Mouse (Mus musculus): ENCODE results near the gene Cyp4f18. TPM values are rescaled to one million over a fixed set of nuclear protein-coding genes. Genes with fewer than 3 reads are reported as not detected.
"Not testable (repeated sequence)": the region's sequence is repeated elsewhere in the genome, so short reads cannot be mapped to it uniquely, and the experiment has no call there.

The Cyp4f18 gene
- polyA plus RNA-seq (2016; fragmentation: Nextera tagmentation; extraction: Ambion mirVana), result 0.63 and 1.2 TPM in 2 replicates

DNA sequence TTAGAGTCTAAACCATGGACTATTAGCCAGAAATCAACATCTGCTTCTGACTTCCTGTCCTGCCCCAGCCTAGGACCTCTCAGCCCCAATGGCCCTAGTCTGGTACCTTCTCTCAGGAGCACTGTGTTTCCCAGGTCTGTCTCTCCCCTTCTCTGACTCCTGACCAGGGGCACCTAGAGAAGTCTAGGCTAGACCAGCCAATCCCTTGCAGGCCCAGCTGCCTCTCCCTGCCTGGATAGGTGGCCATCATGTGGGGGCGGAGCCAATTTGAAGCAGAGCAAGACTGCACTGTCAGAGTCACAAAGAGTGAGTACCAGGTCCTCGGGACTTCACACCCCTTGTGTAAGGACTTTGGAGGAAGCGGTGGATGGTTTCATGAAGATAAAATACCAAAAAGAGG lies at the start of gene Cyp4f18:
Cyp4f18 (minus strand) TSS at position 154 of the 400 bp plus-strand sequence.
- Histone ChIP-seq H3K36me3 (no peaks in the 10 kb centered on the region), H3K4me3 (no peak within 1 kb of the TSS), H3K27ac (replicated peaks) (no peak within 1 kb of the TSS), H3K9ac (replicated peaks) (no peak within 1 kb of the TSS), H3K4me1 (no peaks in the 10 kb centered on the region), H3K9me3 (no peaks in the 10 kb centered on the region), H3K27me3 (no peaks in the 10 kb centered on the region), H3K4me2 (replicated peaks) (no peak within 1 kb of the TSS)
- WGBS, result 77% methylated on average over 3 of the region's 3 CpGs
- no peak for ATAC-seq (ENCODE audit: low FRiP score, low read depth)

DNA sequence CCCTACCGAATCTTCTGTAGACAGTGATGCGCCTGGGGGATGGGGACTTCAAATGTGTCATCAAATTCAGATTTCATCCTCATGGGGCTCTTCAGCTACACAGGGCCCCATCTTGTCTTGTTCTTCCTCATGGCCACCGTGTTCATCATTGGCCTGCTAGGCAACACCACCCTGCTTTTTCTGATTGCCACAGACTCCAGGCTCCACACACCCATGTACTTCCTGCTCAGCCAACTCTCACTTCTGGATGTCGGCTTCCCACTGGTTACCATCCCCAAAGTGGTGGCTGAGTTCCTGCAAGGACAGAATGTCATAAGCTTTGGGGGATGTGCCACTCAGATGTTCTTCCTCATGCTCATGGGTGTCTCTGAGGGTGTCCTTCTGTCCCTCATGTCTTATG lies 48.2 kb upstream of the Cyp4f18 start:
- not testable (repeated sequence) for H3K9ac ChIP-seq (replicated peaks); H3K9me3 ChIP-seq; H3K36me3 ChIP-seq; H3K27me3 ChIP-seq; H3K27ac ChIP-seq (replicated peaks); H3K4me3 ChIP-seq; ATAC-seq (ENCODE audit: low FRiP score, low read depth); H3K4me1 ChIP-seq; H3K4me2 ChIP-seq (replicated peaks)
- WGBS, result 72% methylated on average over 3 of the region's 4 CpGs

DNA sequence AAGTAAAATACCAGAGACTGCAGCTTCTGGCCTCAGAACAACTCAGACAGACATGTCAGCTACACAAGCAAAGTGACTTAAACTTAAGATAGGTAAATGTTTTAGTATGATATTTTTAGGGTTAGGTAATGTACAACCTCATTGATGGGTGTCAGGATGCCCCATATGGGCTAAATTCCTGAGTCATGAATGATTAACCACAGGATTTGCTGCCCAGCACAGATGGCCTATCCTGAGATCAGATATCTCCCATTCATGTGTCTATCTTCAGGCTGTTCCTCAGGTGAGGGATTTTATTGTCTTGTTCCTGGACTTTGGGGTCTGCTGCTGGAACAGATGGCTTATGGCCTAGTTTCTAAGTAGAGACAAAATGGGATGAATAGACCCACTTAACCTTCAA lies 45.2 kb upstream of the Cyp4f18 start:
- H3K9ac ChIP-seq (replicated peaks); H3K9me3 ChIP-seq; ATAC-seq (ENCODE audit: low FRiP score, low read depth); H3K36me3 ChIP-seq; H3K4me2 ChIP-seq (replicated peaks); H3K4me1 ChIP-seq; H3K4me3 ChIP-seq; H3K27ac ChIP-seq (replicated peaks); H3K27me3 ChIP-seq: not testable (repeated sequence)

DNA sequence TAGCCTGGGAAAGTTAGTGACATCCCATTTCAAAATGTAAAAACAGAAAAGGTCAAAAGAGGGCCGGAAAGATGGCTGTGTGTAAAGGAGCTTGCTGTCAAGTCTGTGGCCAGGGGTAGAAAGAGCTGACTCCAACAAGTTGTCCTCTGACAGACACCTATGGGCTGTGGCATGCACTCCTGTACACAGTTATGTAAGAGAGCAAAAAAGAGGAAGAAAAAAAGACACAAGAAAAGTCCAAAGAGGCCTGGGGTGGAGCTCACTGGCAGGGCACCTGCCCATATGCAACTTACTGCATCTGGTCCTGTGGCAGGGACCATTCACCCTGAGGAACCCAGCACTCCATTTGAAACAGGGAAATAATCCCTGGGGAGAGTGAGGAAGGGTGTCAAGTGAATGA lies 33.1 kb upstream of the Cyp4f18 start:
- no peaks in the 10 kb centered on the region for H3K27me3 ChIP-seq
- no peaks in the 10 kb centered on the region for H3K4me1 ChIP-seq
- no peak overlapping the region for H3K9ac ChIP-seq (replicated peaks)
- ATAC-seq (ENCODE audit: low FRiP score, low read depth), result no peak
- 88% methylated on average over 1 of the region's 1 CpGs for WGBS
- H3K9me3 ChIP-seq, result no peaks in the 10 kb centered on the region
- no peak overlapping the region for H3K27ac ChIP-seq (replicated peaks)
- no peak overlapping the region for H3K4me3 ChIP-seq
- no peak overlapping the region for H3K4me2 ChIP-seq (replicated peaks)
- no peaks in the 10 kb centered on the region for H3K36me3 ChIP-seq

DNA sequence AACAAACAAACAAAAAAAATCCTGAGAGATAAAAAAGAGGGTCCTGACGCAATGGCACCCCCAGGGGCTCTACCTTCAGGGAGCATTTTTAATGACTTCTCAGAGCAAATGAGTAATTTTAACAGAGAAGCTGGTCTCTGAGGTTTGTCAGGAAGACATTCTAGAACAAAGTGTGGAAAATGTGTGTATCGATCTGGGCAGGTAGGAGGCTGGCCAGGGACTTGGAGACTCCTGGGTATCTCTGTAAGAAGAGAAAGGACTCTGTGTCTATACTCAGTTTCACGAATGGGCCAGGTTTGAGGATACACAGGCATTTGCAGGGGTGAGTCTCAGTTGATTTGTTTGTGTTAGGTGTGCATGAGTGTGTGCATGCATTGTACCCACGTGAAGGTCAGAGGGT lies 31.5 kb upstream of the Cyp4f18 start, which contains the start of gene Olfr372:
Olfr372 (plus strand) TSS at position 301 of the 400 bp plus-strand sequence.
- not testable (repeated sequence) for H3K27me3 ChIP-seq; H3K27ac ChIP-seq (replicated peaks); ATAC-seq (ENCODE audit: low FRiP score, low read depth); H3K4me2 ChIP-seq (replicated peaks); H3K4me1 ChIP-seq; H3K4me3 ChIP-seq; H3K9me3 ChIP-seq; H3K9ac ChIP-seq (replicated peaks); H3K36me3 ChIP-seq
- 79% methylated on average over 4 of the region's 4 CpGs for WGBS

DNA sequence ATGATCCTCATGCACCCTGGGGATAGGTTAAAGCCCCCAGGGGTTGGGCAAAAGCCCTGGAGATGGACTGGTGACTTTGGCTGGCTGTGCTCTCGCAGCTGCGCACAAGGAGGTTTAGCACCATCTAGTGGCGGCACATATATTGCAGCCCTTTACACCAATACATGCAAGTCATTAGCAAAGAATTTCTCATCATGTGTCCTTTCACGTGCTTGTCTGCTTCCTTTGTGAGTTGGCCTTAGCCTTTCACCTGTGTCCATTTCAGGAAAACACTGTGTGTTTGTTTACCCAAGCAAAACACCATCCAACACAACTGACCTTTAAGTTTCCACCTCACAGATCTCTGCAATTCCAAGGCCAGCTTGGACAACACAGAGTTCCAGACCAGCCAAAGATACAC lies 23.5 kb upstream of the Cyp4f18 start:
- not testable (repeated sequence) for H3K36me3 ChIP-seq; H3K9ac ChIP-seq (replicated peaks); H3K27ac ChIP-seq (replicated peaks); H3K4me1 ChIP-seq; H3K9me3 ChIP-seq; ATAC-seq (ENCODE audit: low FRiP score, low read depth); H3K27me3 ChIP-seq; H3K4me3 ChIP-seq; H3K4me2 ChIP-seq (replicated peaks)
- 45% methylated on average over 4 of the region's 4 CpGs for WGBS

DNA sequence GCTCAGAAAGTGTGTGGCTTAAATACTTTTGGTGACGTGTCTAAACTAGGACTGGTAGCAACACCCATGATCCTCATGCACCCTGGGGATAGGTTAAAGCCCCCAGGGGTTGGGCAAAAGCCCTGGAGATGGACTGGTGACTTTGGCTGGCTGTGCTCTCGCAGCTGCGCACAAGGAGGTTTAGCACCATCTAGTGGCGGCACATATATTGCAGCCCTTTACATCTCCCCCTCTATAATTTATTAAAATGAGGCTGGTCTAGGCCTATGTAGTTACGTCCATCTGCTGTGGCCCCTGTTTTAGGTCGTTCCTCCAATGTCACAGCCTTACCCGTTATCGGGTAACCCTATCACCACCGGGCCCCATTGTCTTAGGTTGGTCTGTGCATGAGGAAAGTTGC lies 15.5 kb upstream of the Cyp4f18 start:
- H3K4me2 ChIP-seq (replicated peaks); H3K4me1 ChIP-seq; H3K27me3 ChIP-seq; H3K9ac ChIP-seq (replicated peaks); H3K9me3 ChIP-seq; H3K36me3 ChIP-seq; H3K4me3 ChIP-seq; H3K27ac ChIP-seq (replicated peaks); ATAC-seq (ENCODE audit: low FRiP score, low read depth): not testable (repeated sequence)
- 19% methylated on average over 5 of the region's 9 CpGs for WGBS

DNA sequence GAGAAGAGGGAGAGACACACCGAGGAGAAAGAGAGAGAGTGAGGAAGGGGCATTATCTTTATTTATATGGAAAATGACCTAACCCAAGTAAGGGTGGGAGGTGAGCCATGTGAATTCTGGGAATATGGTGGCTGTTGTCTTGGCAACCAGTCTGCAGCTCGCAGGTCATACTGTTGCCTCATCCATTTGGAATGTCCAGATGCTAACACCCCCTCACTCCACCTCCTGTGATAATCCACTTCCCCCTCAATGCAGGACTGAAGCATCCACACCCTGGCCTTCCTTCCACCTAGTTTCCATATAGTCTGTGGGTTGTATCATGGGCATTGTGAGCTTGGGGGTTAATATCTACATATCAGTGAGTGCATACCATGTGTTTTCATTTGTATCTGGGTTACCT lies 10.4 kb upstream of the Cyp4f18 start:
- no peak overlapping the region for H3K4me3 ChIP-seq
- WGBS, result 58% methylated on average over 2 of the region's 2 CpGs
- H3K36me3 ChIP-seq, result no peaks in the 10 kb centered on the region
- no peaks in the 10 kb centered on the region for H3K27me3 ChIP-seq
- ATAC-seq (ENCODE audit: low FRiP score, low read depth), result no peak
- H3K27ac ChIP-seq (replicated peaks), result no peak overlapping the region
- H3K4me1 ChIP-seq, result no peaks in the 10 kb centered on the region
- no peak overlapping the region for H3K9ac ChIP-seq (replicated peaks)
- H3K9me3 ChIP-seq, result no peaks in the 10 kb centered on the region
- no peak overlapping the region for H3K4me2 ChIP-seq (replicated peaks)

DNA sequence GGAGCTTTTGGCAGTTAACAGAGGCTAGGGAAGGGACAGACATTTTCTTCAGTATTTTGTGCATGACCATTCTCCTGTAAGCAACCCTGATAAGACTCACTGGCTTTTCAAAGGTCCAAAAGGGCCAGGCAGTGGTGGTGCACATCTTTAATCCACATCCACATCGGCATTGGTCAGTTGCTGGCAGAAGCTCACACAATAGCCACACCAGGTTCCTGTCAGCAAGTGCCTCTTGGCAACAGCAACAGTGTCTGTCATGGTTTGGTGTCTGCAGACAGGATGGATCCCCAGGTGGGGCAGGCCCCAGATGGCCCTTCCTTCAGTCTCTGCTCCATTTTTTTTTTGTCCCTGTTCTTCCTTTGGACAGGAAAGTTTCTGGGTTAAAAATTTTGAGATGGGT lies 9.6 kb upstream of the Cyp4f18 start:
- not testable (repeated sequence) for H3K4me1 ChIP-seq; H3K36me3 ChIP-seq; H3K4me3 ChIP-seq; ATAC-seq (ENCODE audit: low FRiP score, low read depth); H3K9ac ChIP-seq (replicated peaks); H3K27ac ChIP-seq (replicated peaks); H3K4me2 ChIP-seq (replicated peaks); H3K27me3 ChIP-seq; H3K9me3 ChIP-seq
- WGBS, result 71% methylated on average over 1 of the region's 1 CpGs

DNA sequence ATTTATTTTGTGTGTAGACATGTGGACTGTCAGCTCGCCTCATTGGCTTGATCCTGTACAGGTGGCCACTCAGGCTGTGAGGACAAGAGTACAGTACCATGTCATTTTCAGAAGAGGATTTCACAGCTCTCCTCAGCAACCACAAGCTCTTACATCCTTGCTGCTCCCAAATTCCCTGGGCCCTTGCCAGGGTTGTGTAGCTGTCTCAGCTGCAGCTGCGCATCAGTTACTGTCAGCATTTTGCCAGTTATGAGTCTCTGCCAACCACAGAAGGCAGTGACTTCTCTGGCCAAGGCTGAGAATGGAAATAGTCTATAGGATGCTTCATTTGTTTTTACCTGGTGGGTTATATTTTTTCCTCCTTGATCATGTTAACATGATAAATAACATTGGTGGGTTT lies 8.7 kb upstream of the Cyp4f18 start:
- Histone ChIP-seq H3K4me1 (no peaks in the 10 kb centered on the region), H3K27ac (replicated peaks) (no peak overlapping the region)
- 77% methylated on average over 2 of the region's 2 CpGs for WGBS

DNA sequence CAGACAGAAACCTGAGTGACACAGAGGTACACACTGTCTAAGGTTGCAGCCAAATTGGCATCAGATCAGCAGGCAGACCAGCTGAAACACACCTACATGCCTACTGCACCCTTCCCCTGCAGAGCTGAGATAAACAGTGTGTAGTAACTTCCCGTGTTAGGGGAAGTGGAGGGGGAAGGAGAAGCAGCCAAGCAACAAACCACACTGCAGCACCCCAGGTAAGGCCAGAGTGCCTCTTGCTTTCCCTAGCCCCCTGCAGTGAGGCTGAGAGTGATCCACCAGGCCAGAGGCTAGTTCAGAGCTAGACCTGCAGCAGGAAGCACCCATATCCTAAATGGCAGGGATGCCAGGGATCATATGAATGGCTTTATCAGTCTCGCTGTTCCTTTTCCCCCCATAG lies 7.9 kb upstream of the Cyp4f18 start:
- H3K4me2 ChIP-seq (replicated peaks); H3K27ac ChIP-seq (replicated peaks); H3K4me3 ChIP-seq; H3K27me3 ChIP-seq; H3K9me3 ChIP-seq; H3K4me1 ChIP-seq; ATAC-seq (ENCODE audit: low FRiP score, low read depth); H3K36me3 ChIP-seq; H3K9ac ChIP-seq (replicated peaks): not testable (repeated sequence)
- 77% methylated on average over 2 of the region's 2 CpGs for WGBS

More for the DNA sequence above, 8.7 kb upstream of the Cyp4f18 start:
- ATAC-seq (ENCODE audit: low FRiP score, low read depth), result no peak
- H3K4me3 ChIP-seq, result no peak overlapping the region
- no peak overlapping the region for H3K9ac ChIP-seq (replicated peaks)
- no peaks in the 10 kb centered on the region for H3K36me3 ChIP-seq
- H3K9me3 ChIP-seq, result no peaks in the 10 kb centered on the region
- H3K4me2 ChIP-seq (replicated peaks), result no peak overlapping the region
- no peaks in the 10 kb centered on the region for H3K27me3 ChIP-seq

DNA sequence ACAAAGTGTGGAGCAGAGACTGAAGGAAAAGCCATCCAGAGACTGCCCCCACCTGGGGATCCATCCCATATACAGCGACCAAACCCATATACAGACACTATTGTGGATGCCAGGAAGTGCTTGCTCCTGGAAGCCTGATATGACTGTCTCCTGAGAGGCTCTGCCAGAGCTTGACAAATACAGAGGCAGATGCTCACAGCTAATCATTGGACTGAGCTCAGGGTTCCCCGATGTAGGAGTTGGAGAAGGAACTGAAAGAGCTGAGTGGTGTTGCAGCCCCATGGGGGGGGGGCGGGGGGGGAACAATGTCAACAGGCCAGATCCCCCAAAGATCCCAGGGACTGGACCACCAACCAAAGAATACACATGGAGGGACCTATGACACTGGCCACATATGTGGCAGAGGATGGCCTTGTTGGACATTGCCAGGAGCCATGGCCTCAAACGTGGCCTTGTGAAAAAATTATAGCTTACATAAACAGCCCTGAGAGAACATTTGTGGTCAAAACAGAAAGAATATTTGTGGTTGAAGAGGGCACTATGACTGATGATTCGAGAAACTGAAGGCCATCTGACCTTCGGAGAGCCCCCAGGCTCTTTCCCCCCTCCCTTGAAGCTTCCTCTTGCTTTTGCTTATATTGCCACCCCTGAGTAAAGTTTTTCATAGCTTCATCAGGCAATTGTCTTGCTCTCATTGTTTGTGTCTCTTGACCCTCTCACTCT lies 4.2 kb upstream of the Cyp4f18 start:
- H3K27ac ChIP-seq (replicated peaks); H3K9me3 ChIP-seq; H3K27me3 ChIP-seq; H3K4me2 ChIP-seq (replicated peaks); ATAC-seq (ENCODE audit: low FRiP score, low read depth); H3K4me1 ChIP-seq; H3K9ac ChIP-seq (replicated peaks); H3K4me3 ChIP-seq; H3K36me3 ChIP-seq: not testable (repeated sequence)
- WGBS, result 74% methylated on average over 5 of the region's 6 CpGs

DNA sequence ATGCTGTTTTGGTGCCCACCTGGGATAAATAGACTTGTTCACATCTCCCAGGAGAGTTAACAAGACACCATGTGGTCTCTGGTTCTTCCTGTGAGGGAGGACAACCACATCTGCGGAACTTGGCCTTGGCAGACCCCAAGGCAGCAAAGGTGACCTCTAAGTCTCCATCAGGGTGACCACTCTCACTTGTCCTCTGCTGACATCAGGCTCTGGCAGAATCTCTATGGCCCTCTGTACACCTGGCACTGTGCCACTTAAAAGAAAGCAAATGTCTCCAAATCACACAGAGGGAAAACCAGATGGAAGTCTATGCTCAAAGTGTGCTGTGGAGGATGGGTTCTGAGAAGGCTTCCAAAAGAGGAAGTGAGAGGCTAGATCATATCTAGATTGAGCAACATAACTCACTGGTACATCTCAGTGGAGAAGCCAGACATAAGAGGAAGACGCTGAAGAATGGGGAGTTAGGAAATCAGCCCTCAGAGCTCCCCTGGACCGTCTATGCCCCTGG lies 1.2 kb downstream of the Cyp4f18 start:
- Histone ChIP-seq H3K9ac (replicated peaks) (no peak overlapping the region), H3K27me3 (no peaks in the 10 kb centered on the region), H3K27ac (replicated peaks) (no peak overlapping the region), H3K4me1 (no peaks in the 10 kb centered on the region), H3K36me3 (no peaks in the 10 kb centered on the region), H3K4me2 (replicated peaks) (no peak overlapping the region), H3K4me3 (no peak overlapping the region), H3K9me3 (no peaks in the 10 kb centered on the region)
- no peak for ATAC-seq (ENCODE audit: low FRiP score, low read depth)
- 84% methylated on average over 3 of the region's 3 CpGs for WGBS

Data from midbrain, embryonic 12.5 days (tissue).